Mouse (Mus musculus) inflammation-experienced regulatory T-cells, adult 6 months (primary cell): ENCODE results near the gene Grin3b. TPM values are rescaled to one million over a fixed set of nuclear protein-coding genes. Genes with fewer than 3 reads are reported as not detected.

Experiments
- ATAC-seq: one replicate; pipeline ENCODE4 v1.8.0; 2017
- polyA plus RNA-seq, 3 experiments: library from polyadenylated mRNA; unstranded; fragments of 100-300 nt; shearing (Covaris generic); gene quantifications; one replicate each; pipeline ENCODE4 v1.2.1; 2017

The Grin3b gene
- polyA plus RNA-seq, 3 experiments from 2014 or later, result 0.16 to 0.20 TPM; not detected in 1

- no peak for ATAC-seq
These were observed 18.8 kb downstream of the Grin3b start for GRCm38 (mm10) chr10:79989272-79989786.

GRCm38 (mm10) chr10:79989870-79990269 lies 19.4 kb downstream of the Grin3b start:
- ATAC-seq, result no peak

- no peak for ATAC-seq
These were observed 20.6 kb downstream of the Grin3b start for GRCm38 (mm10) chr10:79991099-79991498.

DNA sequence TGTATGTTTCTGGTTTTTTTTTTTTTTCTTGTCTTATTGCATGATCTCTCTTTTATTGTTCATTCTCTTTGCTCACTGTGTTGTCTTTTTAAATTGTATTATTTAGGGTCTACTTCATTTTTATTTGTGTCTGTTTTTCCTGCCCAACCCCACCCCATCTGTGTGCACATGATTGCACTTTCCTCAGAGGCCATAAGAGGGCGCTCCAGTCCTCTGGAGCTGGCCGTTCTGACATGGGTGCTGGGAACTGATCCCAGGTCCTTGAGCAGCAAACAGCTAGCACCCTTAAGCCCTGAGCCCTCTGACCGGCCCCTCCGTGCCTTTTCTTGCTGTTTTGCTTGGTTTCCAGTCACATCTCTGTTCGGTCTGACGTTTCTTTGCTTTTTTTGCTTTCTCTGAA lies 21.0 kb downstream of the Grin3b start:
- no peak for ATAC-seq

GRCm38 (mm10) chr10:79994397-79995115 lies 24.0 kb downstream of the Grin3b start:
- no peak for ATAC-seq

DNA sequence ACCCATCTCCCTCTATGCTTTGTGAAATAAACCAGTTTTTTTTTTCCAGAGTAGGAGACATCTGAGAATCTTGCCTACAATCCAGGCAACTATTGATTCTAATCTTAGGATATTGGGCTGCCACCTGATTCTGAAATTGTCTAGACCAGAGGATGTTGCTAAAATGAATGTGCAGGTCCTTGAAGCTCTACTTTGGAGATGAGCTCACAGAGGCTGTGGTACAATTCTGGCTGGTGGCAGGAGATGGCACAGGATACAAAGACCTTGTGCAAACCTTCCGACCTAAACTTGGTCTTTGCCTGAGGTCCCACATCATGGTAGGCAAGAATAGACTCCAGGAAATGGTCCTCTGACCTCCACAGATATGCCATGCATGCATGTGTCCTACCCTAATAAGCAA lies 25.1 kb downstream of the Grin3b start:
- ATAC-seq, result no peak

- peak; percentile 95 for ATAC-seq
These were observed 25.9 kb downstream of the Grin3b start, which contains the start of gene Abca7 for GRCm38 (mm10) chr10:79996272-79997033. Gene Abca7 (plus strand): TSS chr10:79996494.

GRCm38 (mm10) chr10:79997034-79997760 lies 26.7 kb downstream of the Grin3b start:
- ATAC-seq, result no peak

DNA sequence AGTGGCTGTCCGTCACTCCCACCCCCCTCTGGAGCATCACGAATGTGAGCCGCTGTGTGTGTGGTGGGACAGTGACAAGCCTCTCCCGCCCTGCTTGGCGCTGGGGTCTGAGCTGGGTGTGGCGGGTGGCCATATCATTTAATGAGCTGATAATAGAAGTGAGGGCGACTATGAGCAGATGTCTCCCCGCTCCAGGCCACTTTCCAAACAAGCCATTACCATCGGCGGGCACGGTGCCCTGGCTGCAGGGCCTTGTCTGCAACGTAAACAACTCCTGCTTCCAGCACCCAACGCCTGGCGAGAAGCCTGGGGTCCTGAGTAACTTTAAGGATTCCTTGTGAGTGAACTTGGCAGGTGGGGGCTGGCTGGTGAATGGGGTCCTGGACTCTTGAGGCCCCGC lies 27.3 kb downstream of the Grin3b start:
- ATAC-seq, result no peak

GRCm38 (mm10) chr10:80001945-80002344 lies 31.4 kb downstream of the Grin3b start:
- no peak for ATAC-seq

- no peak for ATAC-seq
These were observed 32.3 kb downstream of the Grin3b start for GRCm38 (mm10) chr10:80002829-80003228.

DNA sequence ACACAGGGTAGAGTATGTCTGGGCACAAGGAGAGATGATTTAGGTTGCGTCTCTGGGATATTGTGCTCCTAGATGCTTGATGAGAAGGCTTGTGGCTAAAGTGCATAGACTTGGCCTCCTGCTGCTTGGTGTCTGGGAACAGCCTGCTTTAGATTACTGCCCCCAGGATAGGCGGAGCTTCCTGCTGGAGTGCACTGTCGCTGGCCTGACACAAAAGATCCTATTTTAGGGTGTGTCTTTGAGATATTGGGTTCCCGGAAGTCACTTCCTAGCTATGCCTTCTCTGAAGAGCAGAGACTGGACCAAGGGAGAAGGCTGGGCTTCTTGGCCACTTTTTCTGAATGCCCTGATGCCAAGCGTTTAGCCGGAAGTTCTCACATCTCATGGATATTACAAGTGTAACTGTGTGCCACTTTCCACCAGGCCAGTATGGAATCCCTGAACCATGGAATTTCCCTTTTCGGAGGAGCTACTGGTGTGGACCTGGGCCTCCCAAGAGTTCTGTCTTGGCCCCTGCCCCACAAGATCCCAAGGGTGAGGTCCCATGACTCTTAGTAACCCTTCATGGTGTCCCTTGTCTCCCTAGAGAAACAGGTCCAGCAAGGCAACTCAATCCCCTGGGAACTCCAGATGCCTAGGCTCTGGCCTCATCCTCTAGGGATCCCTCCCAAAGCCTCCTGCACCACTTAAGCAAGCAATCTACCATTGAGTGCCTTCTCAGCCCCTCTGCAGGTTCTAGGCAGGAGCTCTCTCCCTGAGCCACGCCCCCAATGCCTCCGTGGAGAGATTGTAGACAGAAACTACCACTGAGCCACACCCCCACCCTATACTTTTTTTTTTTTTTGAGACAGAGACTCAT lies 33.1 kb downstream of the Grin3b start:
- ATAC-seq, result no peak

- ATAC-seq, result no peak
These were observed 33.8 kb downstream of the Grin3b start for GRCm38 (mm10) chr10:80004233-80004705.

- no peak for ATAC-seq
These were observed 41.2 kb downstream of the Grin3b start for GRCm38 (mm10) chr10:80011740-80012139.

- no peak for ATAC-seq
These were observed 43.1 kb downstream of the Grin3b start for GRCm38 (mm10) chr10:80013609-80014008.

DNA sequence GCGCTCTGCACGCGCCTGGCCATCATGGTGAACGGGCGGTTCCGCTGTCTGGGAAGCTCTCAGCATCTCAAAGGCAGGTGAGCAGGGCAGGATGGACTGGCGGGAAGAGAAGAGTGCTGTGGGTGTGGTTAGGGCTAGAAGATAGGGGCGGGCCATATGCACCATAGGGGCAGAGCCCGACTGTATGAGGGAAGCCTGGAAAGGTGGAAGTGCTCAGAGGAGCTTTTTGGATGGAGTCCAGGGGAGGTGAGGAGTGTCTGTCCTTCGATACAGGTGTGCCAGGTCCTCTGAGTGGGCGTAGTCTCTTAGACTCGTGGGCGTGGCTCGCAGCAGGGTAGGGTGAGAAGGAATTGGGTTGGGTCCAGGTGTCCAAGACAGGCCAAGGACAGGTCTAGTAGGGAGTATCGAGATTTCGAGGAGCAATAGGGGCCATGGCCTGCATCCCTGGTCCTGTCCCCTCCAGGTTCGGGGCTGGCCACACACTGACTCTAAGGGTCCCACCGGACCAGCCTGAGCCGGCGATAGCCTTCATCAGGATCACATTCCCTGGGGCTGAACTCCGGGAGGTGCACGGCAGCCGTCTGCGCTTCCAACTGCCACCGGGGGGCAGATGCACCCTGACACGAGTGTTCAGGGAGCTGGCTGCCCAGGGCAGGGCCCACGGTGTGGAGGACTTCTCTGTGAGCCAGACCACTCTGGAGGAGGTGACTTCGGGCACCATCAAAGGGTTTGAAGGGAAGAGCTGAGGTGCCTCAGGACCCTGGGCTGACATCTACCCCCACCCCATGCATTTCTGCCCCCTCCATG lies 44.2 kb downstream of the Grin3b start:
- no peak for ATAC-seq

- ATAC-seq, result no peak
These were observed 45.1 kb downstream of the Grin3b start for GRCm38 (mm10) chr10:80015583-80015982.

DNA sequence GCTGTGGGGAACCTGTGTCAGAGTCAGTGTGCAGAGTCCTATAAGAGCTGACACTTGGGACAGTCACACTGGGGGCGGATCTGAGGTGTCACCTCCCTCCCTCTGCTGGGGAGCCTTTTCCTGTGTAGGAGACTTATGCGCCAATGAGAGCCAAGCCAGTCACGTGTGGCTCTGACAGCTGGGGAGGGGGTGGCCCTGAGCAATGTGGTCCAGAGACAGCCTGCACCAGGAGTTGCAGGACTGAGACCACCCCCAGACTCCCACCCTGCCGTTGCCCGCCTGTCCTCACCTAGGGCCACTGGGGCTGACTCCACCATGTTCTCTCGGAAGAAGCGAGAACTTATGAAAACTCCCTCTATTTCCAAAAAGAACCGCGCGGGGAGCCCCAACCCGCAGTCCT lies 46.0 kb downstream of the Grin3b start, which contains the start of gene Arhgap45:
Gene Arhgap45, plus strand, starts transcription at position 143 of the 400 bp plus-strand sequence.
- peak; percentile 87 for ATAC-seq

GRCm38 (mm10) chr10:80016931-80017330 lies 46.4 kb downstream of the Grin3b start:
- ATAC-seq, result no peak

DNA sequence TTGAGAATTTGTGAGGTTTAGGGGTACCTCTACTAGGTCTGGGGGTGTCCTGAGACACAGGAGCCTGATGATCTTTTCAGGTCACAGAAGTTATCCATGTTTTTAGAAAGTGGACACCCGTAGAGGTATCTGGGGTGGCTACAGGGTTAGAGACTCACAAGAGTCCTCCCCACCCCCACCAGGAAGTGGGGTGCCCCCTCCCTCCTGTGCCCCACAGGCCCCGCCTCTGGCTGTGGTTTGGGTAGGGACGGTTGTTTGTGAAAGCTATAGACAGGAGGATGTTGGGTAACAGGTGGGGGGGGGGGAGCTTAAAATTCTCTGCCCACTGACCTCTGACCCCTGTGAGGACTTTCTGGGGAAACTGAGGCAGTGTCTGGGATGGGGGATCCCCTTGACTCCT lies 46.8 kb downstream of the Grin3b start:
- peak; percentile 53 for ATAC-seq

GRCm38 (mm10) chr10:80017771-80018170 lies 47.3 kb downstream of the Grin3b start:
- no peak for ATAC-seq
